Mouse (Mus musculus) heart, embryonic 16.5 days (tissue): ENCODE results near the gene Dscam. TPM values are rescaled to one million over a fixed set of nuclear protein-coding genes. Genes with fewer than 3 reads are reported as not detected.

Source experiments
- ATAC-seq: fragments of 200-750 bp; cut with Nextera tagmentation; replicated peaks from 2 replicates; pipeline ENCODE4 v1.8.0; 2017; ENCODE audit warnings: moderate number of reproducible peaks; ENCODE audit not compliant: insufficient read depth, low FRiP score; ENCODE audit errors: extremely low read depth
- H3K27ac ChIP-seq: fragments of 300-500 bp; sonication (generic); 2 replicates; pipeline ENCODE4 v1.5.1; 2014; ENCODE audit warnings: mild to moderate bottlenecking, low read length, control low read depth, moderate library complexity
- H3K27me3 ChIP-seq: fragments of 300-500 bp; sonication (generic); 2 replicates; pipeline ENCODE4 v1.6.1; 2014; ENCODE audit warnings: low read length, mixed read lengths; ENCODE audit not compliant: control insufficient read depth, insufficient read depth
- H3K36me3 ChIP-seq: fragments of 300-500 bp; sonication (generic); 2 replicates; pipeline ENCODE4 v1.6.1; 2014; ENCODE audit not compliant: control insufficient read depth, insufficient read depth
- H3K4me1 ChIP-seq: fragments of 300-500 bp; sonication (generic); 2 replicates; pipeline ENCODE4 v1.6.1; 2014; ENCODE audit warnings: low read length, mixed read lengths; ENCODE audit not compliant: control insufficient read depth, insufficient read depth
- H3K4me2 ChIP-seq: fragments of 300-500 bp; sonication (generic); 2 replicates; pipeline ENCODE4 v1.6.1; 2014; ENCODE audit warnings: low read depth, mild to moderate bottlenecking, control low read depth, low read length
- H3K4me3 ChIP-seq: fragments of 300-500 bp; sonication (generic); 2 replicates; pipeline ENCODE4 v1.5.1; 2014; ENCODE audit warnings: mild to moderate bottlenecking, control low read depth, low read length
- H3K9ac ChIP-seq: fragments of 300-500 bp; sonication (generic); 2 replicates; pipeline ENCODE4 v1.6.1; 2014; ENCODE audit warnings: low read length, control low read depth
- H3K9me3 ChIP-seq: fragments of 300-500 bp; sonication (generic); replicated peaks from 2 replicates; pipeline ENCODE4 v1.6.1; 2016; ENCODE audit warnings: low read length; ENCODE audit not compliant: control insufficient read depth
- WGBS: fragments of 180-500 bp; shearing (Covaris S2); extraction: QIAGEN DNeasy Blood & Tissue Kit; methylation state at CpG from one replicate; pipeline ENCODE4 v1.1.7; 2014; 5-methylcytosine and 5-hydroxymethylcytosine counted together
- polyA plus RNA-seq: library from polyadenylated mRNA; unstranded; fragments of >200 nt; fragmentation: Nextera tagmentation; extraction: Ambion mirVana; gene quantifications from 2 replicates; pipeline ENCODE4 v1.2.1, GENCODE M21; 2015

Dscam gene
- polyA plus RNA-seq, 1 experiment from 2014 or later = not detected

DNA sequence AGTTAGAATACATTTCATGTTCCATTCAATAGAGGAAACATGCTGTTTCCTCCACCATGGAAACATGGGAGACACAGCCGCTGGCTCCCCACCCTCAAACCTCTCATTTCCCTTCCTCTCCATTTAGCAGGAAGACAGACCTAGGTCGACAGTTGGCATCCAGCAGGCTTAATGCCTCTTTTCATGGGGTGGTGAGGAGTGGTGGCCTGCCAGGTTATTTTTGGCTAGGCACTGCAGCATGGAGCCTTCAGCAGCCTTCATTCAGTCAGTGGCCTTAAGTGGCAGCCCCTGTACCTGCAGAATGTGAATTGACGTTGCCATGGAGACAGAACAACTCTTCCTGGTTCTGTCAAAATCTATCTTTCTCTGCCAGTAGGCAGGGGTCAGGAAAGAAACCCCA, 243.6 kb downstream of the Dscam start:
- no peak for ATAC-seq
- WGBS = 41% methylated on average over 3 of the region's 3 CpGs

GRCm38 (mm10) chr16:96923941-96924340, 246.6 kb downstream of the Dscam start:
- H3K27me3 ChIP-seq = no peaks in the 10 kb centered on the region
- no peak overlapping the region for H3K4me3 ChIP-seq
- H3K4me2 ChIP-seq = no peak overlapping the region
- H3K4me1 ChIP-seq = no peaks in the 10 kb centered on the region
- no peak overlapping the region for H3K9ac ChIP-seq
- 82% methylated on average over 4 of the region's 4 CpGs for WGBS
- H3K36me3 ChIP-seq = no peaks in the 10 kb centered on the region
- no peak overlapping the region for H3K27ac ChIP-seq
- ATAC-seq = no peak
- H3K9me3 ChIP-seq = no peaks in the 10 kb centered on the region; the same call in 1 of the 2 replicates

More for the DNA sequence above, 243.6 kb downstream of the Dscam start:
- Histone ChIP-seq H3K9ac (no peak overlapping the region), H3K4me3 (no peak overlapping the region), H3K36me3 (no peaks in the 10 kb centered on the region), H3K4me2 (no peak overlapping the region), H3K4me1 (no peaks in the 10 kb centered on the region), H3K27ac (no peak overlapping the region), H3K27me3 (no peaks in the 10 kb centered on the region), H3K9me3 (no peaks in the 10 kb centered on the region; the same call in 1 of the 2 replicates)

DNA sequence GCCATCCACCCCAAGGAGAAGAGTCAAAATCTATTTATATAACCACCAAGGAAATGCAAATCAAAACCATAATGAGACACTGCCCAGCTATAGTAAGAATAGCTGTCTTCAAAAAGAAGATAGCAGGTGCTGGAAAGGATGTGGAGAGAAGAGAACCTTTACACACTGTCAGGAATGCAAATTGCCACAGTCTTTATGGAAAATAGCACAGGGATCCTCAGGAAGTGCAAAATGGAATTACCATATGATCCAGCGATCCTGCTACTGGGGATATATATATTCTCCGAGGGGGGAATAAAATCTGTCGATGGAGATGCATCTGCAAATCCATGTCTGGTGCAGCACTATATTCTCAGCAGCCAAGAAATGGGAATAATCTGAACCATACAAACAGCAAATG, 256.1 kb downstream of the Dscam start:
- peaks cover 2% of the 10 kb centered on the region; the same call in 1 of the 2 replicates for H3K4me1 ChIP-seq
- H3K9me3 ChIP-seq = no peaks in the 10 kb centered on the region
- no peak overlapping the region for H3K4me2 ChIP-seq
- H3K27ac ChIP-seq = no peak overlapping the region
- no peaks in the 10 kb centered on the region for H3K36me3 ChIP-seq
- H3K27me3 ChIP-seq = no peaks in the 10 kb centered on the region
- no peak for ATAC-seq
- WGBS = 93% methylated on average over 3 of the region's 3 CpGs
- no peak overlapping the region for H3K9ac ChIP-seq
- no peak overlapping the region for H3K4me3 ChIP-seq

DNA sequence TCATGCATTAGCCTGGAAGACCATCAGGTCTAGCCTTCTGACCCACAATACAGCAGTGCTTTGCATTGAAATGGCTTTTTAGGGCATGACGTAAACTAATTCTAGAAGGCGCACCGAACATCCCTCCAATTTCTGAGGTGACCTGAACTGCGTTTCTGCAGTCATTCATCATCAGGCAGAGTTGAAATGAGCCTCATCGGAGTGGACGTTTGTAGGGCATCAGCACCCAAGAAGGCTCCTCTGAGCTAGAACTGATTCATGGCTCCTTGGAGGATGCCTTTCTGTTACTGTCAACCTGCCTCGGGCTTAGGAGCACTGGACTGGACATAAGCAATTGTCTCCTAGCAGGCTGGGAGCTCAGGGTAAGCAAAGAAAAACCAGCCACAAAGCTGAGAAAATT, 257.7 kb downstream of the Dscam start:
- no peak overlapping the region for H3K27ac ChIP-seq
- H3K4me2 ChIP-seq = no peak overlapping the region
- ATAC-seq = no peak
- no peaks in the 10 kb centered on the region for H3K27me3 ChIP-seq
- H3K4me1 ChIP-seq = no peaks in the 10 kb centered on the region
- 76% methylated on average over 7 of the region's 7 CpGs for WGBS
- H3K9ac ChIP-seq = no peak overlapping the region
- no peak overlapping the region for H3K4me3 ChIP-seq
- no peaks in the 10 kb centered on the region for H3K36me3 ChIP-seq
- no peaks in the 10 kb centered on the region for H3K9me3 ChIP-seq

- Histone ChIP-seq H3K27ac (no peak overlapping the region), H3K4me2 (no peak overlapping the region), H3K4me1 (no peaks in the 10 kb centered on the region), H3K36me3 (no peaks in the 10 kb centered on the region), H3K9ac (no peak overlapping the region), H3K9me3 (no peaks in the 10 kb centered on the region), H3K27me3 (no peaks in the 10 kb centered on the region), H3K4me3 (no peak overlapping the region)
- WGBS = 77% methylated on average over 2 of the region's 2 CpGs
- no peak for ATAC-seq
Observed at GRCm38 (mm10) chr16:96912103-96912502, 258.4 kb downstream of the Dscam start.

DNA sequence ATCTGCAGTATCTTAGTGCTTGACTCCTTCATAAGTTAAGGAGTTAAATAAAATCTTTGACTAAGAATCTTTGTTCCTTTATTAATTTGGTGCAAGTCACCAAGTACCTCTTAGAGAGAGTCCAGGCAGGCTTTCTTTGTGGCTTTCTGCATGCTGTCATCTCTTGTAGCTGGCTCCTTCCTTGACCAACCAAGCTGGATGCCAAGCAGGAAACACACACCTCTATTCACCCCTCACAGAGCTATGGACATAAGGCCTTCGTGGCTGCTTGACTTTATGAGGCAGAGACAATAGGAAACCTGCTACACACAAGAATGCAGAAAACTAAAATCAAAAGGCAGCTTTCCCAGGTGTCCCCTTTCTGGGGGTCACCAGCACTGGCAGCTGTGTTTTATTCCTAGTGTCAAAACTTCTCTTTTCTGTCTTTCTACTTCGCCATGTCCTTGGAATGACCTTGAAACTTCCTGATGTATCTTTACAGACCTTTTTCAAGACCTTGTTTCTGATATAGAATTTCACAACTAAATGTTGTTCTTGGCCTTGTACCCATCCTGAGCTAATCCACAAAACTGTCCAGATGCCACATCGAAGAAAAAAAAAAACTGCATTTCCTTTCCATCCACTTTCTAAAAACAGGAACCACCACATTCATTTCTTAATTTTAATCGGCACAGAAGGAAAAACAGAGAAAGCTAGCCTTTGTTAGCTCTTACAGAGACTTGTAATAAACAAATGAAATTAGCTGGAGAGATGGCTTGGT, 260.0 kb downstream of the Dscam start:
- whole genome bisulfite sequencing = 57% methylated on average over 4 of the region's 4 CpGs
- no peaks in the 10 kb centered on the region for H3K36me3 ChIP-seq
- no peaks in the 10 kb centered on the region for H3K9me3 ChIP-seq
- no peak overlapping the region for H3K9ac ChIP-seq
- no peak overlapping the region for H3K27ac ChIP-seq
- no peak for ATAC-seq
- H3K4me3 ChIP-seq = no peak overlapping the region
- H3K4me1 ChIP-seq = no peaks in the 10 kb centered on the region
- H3K27me3 ChIP-seq = no peaks in the 10 kb centered on the region
- H3K4me2 ChIP-seq = no peak overlapping the region

DNA sequence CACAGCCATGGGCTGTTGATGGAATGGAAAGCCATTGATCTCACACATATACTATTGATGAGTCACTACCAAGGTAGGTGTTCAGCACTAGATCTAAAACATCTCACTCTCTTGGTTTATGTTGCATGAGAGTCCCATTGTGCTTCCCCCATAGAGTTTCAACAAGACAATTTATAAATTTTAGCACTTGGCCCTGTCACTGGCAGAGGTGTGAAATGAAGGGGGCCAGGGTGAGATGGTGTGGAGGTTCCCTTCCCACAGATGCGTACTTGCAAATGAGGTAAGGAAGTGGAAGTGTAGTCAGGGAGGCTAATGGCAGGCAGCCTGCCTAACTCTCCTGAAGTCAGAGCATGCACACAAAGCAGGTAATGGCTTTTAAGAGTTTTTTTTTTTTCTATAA, 262.7 kb downstream of the Dscam start:
- Histone ChIP-seq H3K27ac (no peak overlapping the region), H3K4me1 (no peaks in the 10 kb centered on the region), H3K36me3 (no peaks in the 10 kb centered on the region), H3K4me3 (no peak overlapping the region), H3K27me3 (no peaks in the 10 kb centered on the region), H3K9me3 (no peaks in the 10 kb centered on the region), H3K9ac (no peak overlapping the region), H3K4me2 (no peak overlapping the region)
- WGBS = 62% methylated on average over 1 of the region's 1 CpGs
- ATAC-seq = no peak

GRCm38 (mm10) chr16:96907081-96907480, 263.5 kb downstream of the Dscam start:
- H3K4me3 ChIP-seq = no peak overlapping the region
- H3K4me1 ChIP-seq = no peaks in the 10 kb centered on the region
- ATAC-seq = no peak
- no peaks in the 10 kb centered on the region for H3K27me3 ChIP-seq
- no peak overlapping the region for H3K27ac ChIP-seq
- H3K36me3 ChIP-seq = no peaks in the 10 kb centered on the region
- H3K9ac ChIP-seq = no peak overlapping the region
- no peak overlapping the region for H3K4me2 ChIP-seq
- H3K9me3 ChIP-seq = no peaks in the 10 kb centered on the region
- 80% methylated on average over 1 of the region's 1 CpGs for WGBS

DNA sequence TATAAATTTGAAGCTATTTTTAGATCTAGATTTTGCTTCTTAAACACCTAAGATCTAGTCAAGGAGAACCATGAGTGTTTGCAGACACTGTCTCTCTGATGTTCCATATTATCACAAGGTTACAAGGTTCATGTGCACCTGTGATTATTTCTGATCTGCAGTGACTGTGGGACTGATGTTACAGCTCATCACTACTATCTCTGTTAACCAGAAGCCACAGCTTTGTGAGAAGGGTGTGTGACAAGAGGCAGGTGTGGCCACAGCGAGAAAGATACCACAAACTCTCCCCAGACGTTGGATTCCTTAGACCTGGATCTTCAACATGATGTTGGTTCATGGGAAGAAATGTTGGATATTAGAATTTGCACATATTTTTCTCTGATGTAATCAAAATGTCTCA, 263.9 kb downstream of the Dscam start:
- Histone ChIP-seq H3K4me3 (no peak overlapping the region), H3K4me1 (no peaks in the 10 kb centered on the region), H3K36me3 (no peaks in the 10 kb centered on the region), H3K27ac (no peak overlapping the region), H3K9me3 (no peaks in the 10 kb centered on the region), H3K9ac (no peak overlapping the region), H3K4me2 (no peak overlapping the region), H3K27me3 (no peaks in the 10 kb centered on the region)
- ATAC-seq = no peak
- 49% methylated on average over 2 of the region's 2 CpGs for WGBS
